Mouse (Mus musculus): Measurements from ENCODE around the gene Trio. TPM values are rescaled to one million over a fixed set of nuclear protein-coding genes. Genes with fewer than 3 reads are reported as not detected.

The Trio gene
- polyA plus RNA-seq, 1 experiment: 56.3 TPM

- no peak overlapping the region for H3K4me3 ChIP-seq
- TF ChIP-seq POLR2AphosphoS2 (IDR thresholded peaks at IDR 0.05; ENCODE audit: insufficient read length, low read depth): no peak
- no peak for TF ChIP-seq E2F4 (IDR thresholded peaks at IDR 0.05; ENCODE audit: insufficient read depth)
- TF ChIP-seq MYOD1 (IDR thresholded peaks at IDR 0.05; ENCODE audit: control insufficient read depth in 1 of 3, insufficient read length in 2 of 3, low read depth in 2 of 3): no peak
- no peak for TF ChIP-seq CEBPB (IDR thresholded peaks at IDR 0.05; ENCODE audit: insufficient read depth, poor library complexity, severe bottlenecking)
- no peak for TF ChIP-seq POLR2A (IDR thresholded peaks at IDR 0.05; ENCODE audit: insufficient read length, low read depth)
- TF ChIP-seq SRF (IDR thresholded peaks at IDR 0.05; ENCODE audit: control insufficient read depth, insufficient read length, low read depth): no peak
- no peak for TF ChIP-seq REST (IDR thresholded peaks at IDR 0.05; ENCODE audit: insufficient read depth, insufficient read length)
- no peak for TF ChIP-seq TCF3 (IDR thresholded peaks at IDR 0.05; ENCODE audit: insufficient read length, low read depth)
- TF ChIP-seq USF1 (IDR thresholded peaks at IDR 0.05; ENCODE audit: low read depth): no peak
- no peak for TF ChIP-seq MAX (IDR thresholded peaks at IDR 0.05; ENCODE audit: low read depth)
- TF ChIP-seq MYOG (IDR thresholded peaks at IDR 0.05; ENCODE audit: control insufficient read depth in 1 of 3, insufficient read depth in 1 of 3, insufficient read length in 2 of 3, low read depth in 2 of 3): no peak
- no peak for TF ChIP-seq TCF12 (IDR thresholded peaks at IDR 0.05; ENCODE audit: insufficient read depth, poor library complexity, severe bottlenecking)
Observed at GRCm38 (mm10) chr15:27945570-27945969, 80.1 kb downstream of the Trio start.

GRCm38 (mm10) chr15:27944898-27945297, 80.8 kb downstream of the Trio start:
- peak; percentile 40 for TF ChIP-seq POLR2A (IDR thresholded peaks at IDR 0.05; ENCODE audit: insufficient read length, low read depth)
- no peak for TF ChIP-seq TCF12 (IDR thresholded peaks at IDR 0.05; ENCODE audit: insufficient read depth, poor library complexity, severe bottlenecking)
- TF ChIP-seq REST (IDR thresholded peaks at IDR 0.05; ENCODE audit: insufficient read depth, insufficient read length): no peak
- no peak for TF ChIP-seq USF1 (IDR thresholded peaks at IDR 0.05; ENCODE audit: low read depth)
- peak; percentile 60 for TF ChIP-seq POLR2AphosphoS2 (IDR thresholded peaks at IDR 0.05; ENCODE audit: insufficient read length, low read depth)
- H3K27me3 ChIP-seq (ENCODE audit: control insufficient read depth, insufficient read depth, insufficient read length): no peaks in the 10 kb centered on the region
- H3ac ChIP-seq (ENCODE audit: control insufficient read depth, insufficient read length): no peak overlapping the region
- H3K4me2 ChIP-seq (ENCODE audit: low read depth): no peak overlapping the region
- H3K79me2 ChIP-seq (ENCODE audit: control insufficient read depth, insufficient read depth): peaks cover 97% of the 10 kb centered on the region
- H3K4me3 ChIP-seq: no peak overlapping the region
- H3K36me3 ChIP-seq (ENCODE audit: control insufficient read depth, insufficient read depth): no peaks in the 10 kb centered on the region

More at GRCm38 (mm10) chr15:27945570-27945969, 80.1 kb downstream of the Trio start:
- no peaks in the 10 kb centered on the region for H3K27me3 ChIP-seq (ENCODE audit: control insufficient read depth, insufficient read depth, insufficient read length)
- no peak overlapping the region for H3K4me2 ChIP-seq (ENCODE audit: low read depth)
- no peaks in the 10 kb centered on the region for H3K36me3 ChIP-seq (ENCODE audit: control insufficient read depth, insufficient read depth)
- no peak overlapping the region for H3ac ChIP-seq (ENCODE audit: control insufficient read depth, insufficient read length)
- H3K79me2 ChIP-seq (ENCODE audit: control insufficient read depth, insufficient read depth): peaks cover 97% of the 10 kb centered on the region

- no peak overlapping the region for H3ac ChIP-seq (ENCODE audit: control insufficient read depth, insufficient read length)
- no peaks in the 10 kb centered on the region for H3K27me3 ChIP-seq (ENCODE audit: control insufficient read depth, insufficient read depth, insufficient read length)
- no peaks in the 10 kb centered on the region for H3K36me3 ChIP-seq (ENCODE audit: control insufficient read depth, insufficient read depth)
- TF ChIP-seq MAX (IDR thresholded peaks at IDR 0.05; ENCODE audit: low read depth) (no peak), TCF3 (IDR thresholded peaks at IDR 0.05; ENCODE audit: insufficient read length, low read depth) (no peak), E2F4 (IDR thresholded peaks at IDR 0.05; ENCODE audit: insufficient read depth) (no peak), POLR2A (IDR thresholded peaks at IDR 0.05; ENCODE audit: insufficient read length, low read depth) (no peak), CEBPB (IDR thresholded peaks at IDR 0.05; ENCODE audit: insufficient read depth, poor library complexity, severe bottlenecking) (no peak), SRF (IDR thresholded peaks at IDR 0.05; ENCODE audit: control insufficient read depth, insufficient read length, low read depth) (peak; percentile 91), USF1 (IDR thresholded peaks at IDR 0.05; ENCODE audit: low read depth) (peak; percentile 74), MYOG (IDR thresholded peaks at IDR 0.05; ENCODE audit: control insufficient read depth in 1 of 3, insufficient read depth in 1 of 3, insufficient read length in 2 of 3, low read depth in 2 of 3) (peak in 1 of 3 experiments; percentile 34), REST (IDR thresholded peaks at IDR 0.05; ENCODE audit: insufficient read depth, insufficient read length) (no peak), MYOD1 (IDR thresholded peaks at IDR 0.05; ENCODE audit: control insufficient read depth in 1 of 3, insufficient read length in 2 of 3, low read depth in 2 of 3) (peak in 1 of 3 experiments; percentile 3), TCF12 (IDR thresholded peaks at IDR 0.05; ENCODE audit: insufficient read depth, poor library complexity, severe bottlenecking) (no peak)
- H3K79me2 ChIP-seq (ENCODE audit: control insufficient read depth, insufficient read depth): peaks cover 97% of the 10 kb centered on the region
- no peak overlapping the region for H3K4me3 ChIP-seq
- peak overlapping the region; percentile 60 for H3K4me2 ChIP-seq (ENCODE audit: low read depth)
Observed at GRCm38 (mm10) chr15:27943486-27944195, 82.0 kb downstream of the Trio start.

GRCm38 (mm10) chr15:27942148-27942847, 83.3 kb downstream of the Trio start:
- Histone ChIP-seq H3K4me2 (ENCODE audit: low read depth) (peak overlapping the region; percentile 60), H3K36me3 (ENCODE audit: control insufficient read depth, insufficient read depth) (no peaks in the 10 kb centered on the region), H3K79me2 (ENCODE audit: control insufficient read depth, insufficient read depth) (peaks cover 95% of the 10 kb centered on the region), H3K27me3 (ENCODE audit: control insufficient read depth, insufficient read depth, insufficient read length) (no peaks in the 10 kb centered on the region), H3ac (ENCODE audit: control insufficient read depth, insufficient read length) (no peak overlapping the region), H3K4me3 (no peak overlapping the region)
- TF ChIP-seq E2F4 (IDR thresholded peaks at IDR 0.05; ENCODE audit: insufficient read depth) (no peak), TCF3 (IDR thresholded peaks at IDR 0.05; ENCODE audit: insufficient read length, low read depth) (peak; percentile 96), MYOD1 (IDR thresholded peaks at IDR 0.05; ENCODE audit: control insufficient read depth in 1 of 3, insufficient read length in 2 of 3, low read depth in 2 of 3) (peak; percentile 66 to 99 (median 99)), USF1 (IDR thresholded peaks at IDR 0.05; ENCODE audit: low read depth) (no peak), TCF12 (IDR thresholded peaks at IDR 0.05; ENCODE audit: insufficient read depth, poor library complexity, severe bottlenecking) (peak; percentile 85), POLR2AphosphoS2 (IDR thresholded peaks at IDR 0.05; ENCODE audit: insufficient read length, low read depth) (peak; percentile 26), MAX (IDR thresholded peaks at IDR 0.05; ENCODE audit: low read depth) (no peak), MYOG (IDR thresholded peaks at IDR 0.05; ENCODE audit: control insufficient read depth in 1 of 3, insufficient read depth in 1 of 3, insufficient read length in 2 of 3, low read depth in 2 of 3) (peak; percentile 78 to 100 (median 99)), REST (IDR thresholded peaks at IDR 0.05; ENCODE audit: insufficient read depth, insufficient read length) (no peak), SRF (IDR thresholded peaks at IDR 0.05; ENCODE audit: control insufficient read depth, insufficient read length, low read depth) (peak; percentile 55)

Data from myocyte (in vitro differentiated cells).